Mouse (Mus musculus) hindbrain, embryonic 13.5 days (tissue): ENCODE data around the gene Nynrin. TPM values are rescaled to one million over a fixed set of nuclear protein-coding genes. Genes with fewer than 3 reads are reported as not detected.

Experiments used
- ATAC-seq: fragments of 200-750 bp; cut with Nextera tagmentation; 2 replicates; pipeline ENCODE4 v1.8.0; 2017; ENCODE audit warnings: moderate TSS enrichment; ENCODE audit not compliant: low FRiP score
- H3K27ac ChIP-seq: fragments of 300-500 bp; sonication (generic); 2 replicates; pipeline ENCODE4 v1.5.1; 2015; ENCODE audit warnings: inconsistent platforms, mild to moderate bottlenecking, moderate library complexity
- H3K27me3 ChIP-seq: fragments of 300-500 bp; sonication (generic); 2 replicates; pipeline ENCODE4 v1.6.1; 2015; ENCODE audit warnings: mild to moderate bottlenecking, inconsistent platforms
- H3K36me3 ChIP-seq: fragments of 300-500 bp; sonication (generic); 2 replicates; pipeline ENCODE4 v1.6.1; 2015; ENCODE audit warnings: mild to moderate bottlenecking, inconsistent platforms
- H3K4me1 ChIP-seq: fragments of 300-500 bp; sonication (generic); replicated peaks from 2 replicates; pipeline ENCODE4 v1.6.1; 2015; ENCODE audit warnings: inconsistent platforms
- H3K4me2 ChIP-seq: fragments of 300-500 bp; sonication (generic); 2 replicates; pipeline ENCODE4 v1.6.1; 2015; ENCODE audit warnings: inconsistent platforms, mild to moderate bottlenecking, moderate library complexity
- H3K4me3 ChIP-seq: fragments of 300-500 bp; sonication (generic); 2 replicates; pipeline ENCODE4 v1.5.1; 2015; ENCODE audit warnings: mild to moderate bottlenecking, inconsistent platforms
- H3K9ac ChIP-seq: fragments of 300-500 bp; sonication (generic); 2 replicates; pipeline ENCODE4 v1.6.1; 2015; ENCODE audit warnings: mild to moderate bottlenecking, inconsistent platforms
- H3K9me3 ChIP-seq: fragments of 300-500 bp; sonication (generic); 2 replicates; pipeline ENCODE4 v1.6.1; 2016; ENCODE audit warnings: inconsistent platforms
- WGBS: fragments of 180-500 bp; shearing (Covaris S2); methylation state at CpG from one replicate; pipeline ENCODE4 v1.1.7; 2015; 5-methylcytosine and 5-hydroxymethylcytosine counted together
- polyA plus RNA-seq: library from polyadenylated mRNA; unstranded; fragments of >200 nt; fragmentation: Nextera tagmentation; extraction: Ambion mirVana; gene quantifications from 2 replicates; pipeline ENCODE4 v1.2.1, GENCODE M21; 2015

Nynrin gene
- polyA plus RNA-seq, 1 experiment from 2014 or later: 11.9 TPM

DNA sequence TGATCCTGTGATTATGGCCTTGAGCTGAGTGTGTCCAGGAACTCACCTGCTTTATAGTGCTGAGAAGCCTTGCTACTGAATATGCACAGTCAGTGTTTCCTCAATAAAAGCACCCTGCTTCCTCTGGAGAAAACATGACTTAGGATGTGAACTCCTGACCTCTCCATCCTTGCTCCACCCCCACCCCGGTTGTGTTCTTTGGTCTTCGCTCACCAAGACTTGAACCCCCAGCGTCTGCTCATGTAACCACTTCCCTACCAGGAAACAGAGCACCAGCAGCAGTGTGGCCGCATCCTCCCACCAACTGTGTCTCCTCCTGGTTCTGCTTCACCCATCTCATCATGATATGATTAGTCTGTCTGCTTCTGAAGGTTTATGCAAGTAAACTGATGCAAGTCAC is 59.6 kb downstream of the Nynrin start:
- no peak for ATAC-seq

DNA sequence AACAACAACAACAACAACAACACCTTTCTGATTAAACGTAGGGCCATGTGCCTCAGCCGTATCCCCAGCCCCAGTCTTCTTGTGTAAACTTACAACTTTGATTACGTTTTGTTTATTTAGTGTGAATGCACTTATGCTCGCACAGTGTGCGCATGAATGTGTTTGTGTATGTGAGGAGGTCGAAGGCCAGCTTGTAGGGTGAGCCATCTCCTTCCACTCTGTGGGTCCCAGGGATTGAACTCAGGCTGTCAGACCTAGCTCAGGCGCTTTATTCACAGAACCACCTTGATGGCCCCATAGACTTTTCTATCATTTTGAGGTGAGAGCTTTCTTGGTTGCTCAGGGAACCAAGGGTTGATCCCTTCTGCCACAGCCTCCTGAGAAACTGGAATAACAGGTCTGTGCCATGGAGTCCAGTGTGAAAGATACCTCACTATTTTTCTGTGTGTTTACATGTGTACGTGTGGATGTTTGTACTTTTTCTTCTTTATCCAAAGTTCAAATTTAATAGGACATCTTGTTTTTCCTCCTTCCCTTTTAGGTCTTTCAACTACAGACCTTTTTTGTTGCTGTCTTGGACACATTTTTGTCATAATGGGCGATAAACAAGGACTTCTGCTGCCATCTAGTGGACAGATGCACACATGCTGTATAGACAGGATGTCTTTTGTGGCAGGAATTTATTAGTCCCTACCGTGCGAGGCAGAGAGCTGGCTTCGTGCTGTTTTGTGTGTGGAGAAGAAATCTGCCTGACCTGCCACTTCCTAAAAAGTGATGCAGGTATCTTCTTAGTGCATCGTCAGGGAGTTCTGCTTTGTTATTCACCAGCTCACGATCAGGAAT is 64.7 kb downstream of the Nynrin start:
- H3K27me3 ChIP-seq: peaks cover 3% of the 10 kb centered on the region; the same call in 1 of the 2 replicates
- H3K9me3 ChIP-seq: no peaks in the 10 kb centered on the region
- peak overlapping the region; percentile 37 for H3K4me2 ChIP-seq
- no peak overlapping the region for H3K4me3 ChIP-seq
- H3K4me1 ChIP-seq: 0 out of 2 replicates have a peak, but pooled peaks cover 2% of the 10 kb centered on the region
- H3K27ac ChIP-seq: no peak overlapping the region
- H3K9ac ChIP-seq: peak overlapping the region; percentile 40
- 40% methylated on average over 14 of the region's 14 CpGs for WGBS
- ATAC-seq: peak; percentile 89
- no peaks in the 10 kb centered on the region for H3K36me3 ChIP-seq

More for the DNA sequence above, 59.6 kb downstream of the Nynrin start:
- WGBS: 55% methylated on average over 4 of the region's 4 CpGs
- Histone ChIP-seq H3K27ac (no peak overlapping the region), H3K9ac (no peak overlapping the region), H3K4me2 (no peak overlapping the region), H3K4me3 (no peak overlapping the region), H3K27me3 (0 out of 2 replicates have a peak, but pooled peaks cover 2% of the 10 kb centered on the region), H3K9me3 (no peaks in the 10 kb centered on the region), H3K4me1 (no peaks in the 10 kb centered on the region), H3K36me3 (no peaks in the 10 kb centered on the region)

- Histone ChIP-seq H3K4me3 (no peak overlapping the region), H3K4me1 (0 out of 2 replicates have a peak, but pooled peaks cover 2% of the 10 kb centered on the region), H3K36me3 (no peaks in the 10 kb centered on the region), H3K9me3 (no peaks in the 10 kb centered on the region), H3K27me3 (peaks cover 3% of the 10 kb centered on the region; the same call in 1 of the 2 replicates), H3K9ac (no peak overlapping the region), H3K4me2 (no peak overlapping the region), H3K27ac (no peak overlapping the region)
- WGBS: 88% methylated on average over 7 of the region's 7 CpGs
- ATAC-seq: no peak
Measured at GRCm38 (mm10) chr14:55922475-55923232, 68.8 kb downstream of the Nynrin start.

Other genes with a start within 250 kb of the Nynrin start
- 15.1 and 16.0 TPM in 2 replicates for gene Rec8, start 236.0 kb upstream of the Nynrin start, polyA plus RNA-seq
- gene Ipo4, start 218.1 kb upstream of the Nynrin start, polyA plus RNA-seq: 86.1 and 96.7 TPM in 2 replicates
- gene Gm49378, start 216.1 kb upstream of the Nynrin start, polyA plus RNA-seq: 2.2 and 2.8 TPM in 2 replicates
- gene Tm9sf1, start 210.2 kb upstream of the Nynrin start, polyA plus RNA-seq: 58.5 and 65.8 TPM in 2 replicates
- 0.41 and 0.43 TPM in 2 replicates for gene Tssk4, start 203.8 kb upstream of the Nynrin start, polyA plus RNA-seq
- gene Mdp1, start 193.5 kb upstream of the Nynrin start, polyA plus RNA-seq: 74.7 and 77.5 TPM in 2 replicates
- 51.1 and 52.9 TPM in 2 replicates for gene Gmpr2, start 182.1 kb upstream of the Nynrin start, polyA plus RNA-seq
- gene Nedd8, start 181.9 kb upstream of the Nynrin start, polyA plus RNA-seq: 585 and 628 TPM in 2 replicates
- 28.0 and 31.8 TPM in 2 replicates for gene Tinf2, start 172.2 kb upstream of the Nynrin start, polyA plus RNA-seq
- 0.19 and 0.47 TPM in 2 replicates for gene Tgm1, start 140.1 kb upstream of the Nynrin start, polyA plus RNA-seq
- 56.4 and 57.0 TPM in 2 replicates for gene Rabggta, start 131.7 kb upstream of the Nynrin start, polyA plus RNA-seq
- gene Dhrs1, start 108.3 kb upstream of the Nynrin start, polyA plus RNA-seq: 77.4 and 79.2 TPM in 2 replicates
- gene Nop9, start 108.3 kb upstream of the Nynrin start, polyA plus RNA-seq: 28.7 and 33.5 TPM in 2 replicates
- gene Cideb, start 95.6 kb upstream of the Nynrin start, polyA plus RNA-seq: 0.25 TPM in 2 replicates
- 0.43 and 0.56 TPM in 2 replicates for gene Ltb4r2, start 92.6 kb upstream of the Nynrin start, polyA plus RNA-seq
- 0.32 and 0.74 TPM in 2 replicates for gene Ltb4r1, start 88.0 kb upstream of the Nynrin start, polyA plus RNA-seq
- 5.3 and 6.0 TPM in 2 replicates for gene Adcy4, start 69.9 kb upstream of the Nynrin start, polyA plus RNA-seq
- gene Ripk3, start 65.1 kb upstream of the Nynrin start, polyA plus RNA-seq: 2.6 and 3.7 TPM in 2 replicates
- gene Nfatc4, start 30.9 kb upstream of the Nynrin start, polyA plus RNA-seq: 10.8 and 12.0 TPM in 2 replicates
- gene Cbln3, start 30.4 kb downstream of the Nynrin start, polyA plus RNA-seq: 0.14 and 0.27 TPM in 2 replicates
- 10.0 and 11.1 TPM in 2 replicates for gene Khnyn, start 30.9 kb downstream of the Nynrin start, polyA plus RNA-seq
- 115 and 124 TPM in 2 replicates for gene Sdr39u1, start 46.3 kb downstream of the Nynrin start, polyA plus RNA-seq
- 0.43 TPM in 1 of 2 replicates, not detected in the other for gene Cma1, start 90.7 kb downstream of the Nynrin start, polyA plus RNA-seq
- not detected in 2 replicates for gene Cma2, start 97.0 kb downstream of the Nynrin start, polyA plus RNA-seq
- not detected in 2 replicates for gene Mcpt1, start 164.0 kb downstream of the Nynrin start, polyA plus RNA-seq
- gene Mcpt9, start 176.5 kb downstream of the Nynrin start, polyA plus RNA-seq: not detected in 2 replicates
- gene Mcpt2, start 188.0 kb downstream of the Nynrin start, polyA plus RNA-seq: not detected in 2 replicates
- not detected in 2 replicates for gene Mcpt4, start 208.3 kb downstream of the Nynrin start, polyA plus RNA-seq
- gene Mcpt8, start 231.3 kb downstream of the Nynrin start, polyA plus RNA-seq: not detected in 2 replicates
- gene Ctsg, start 248.6 kb downstream of the Nynrin start, polyA plus RNA-seq: not detected in 2 replicates